In the genomic region with DNA sequence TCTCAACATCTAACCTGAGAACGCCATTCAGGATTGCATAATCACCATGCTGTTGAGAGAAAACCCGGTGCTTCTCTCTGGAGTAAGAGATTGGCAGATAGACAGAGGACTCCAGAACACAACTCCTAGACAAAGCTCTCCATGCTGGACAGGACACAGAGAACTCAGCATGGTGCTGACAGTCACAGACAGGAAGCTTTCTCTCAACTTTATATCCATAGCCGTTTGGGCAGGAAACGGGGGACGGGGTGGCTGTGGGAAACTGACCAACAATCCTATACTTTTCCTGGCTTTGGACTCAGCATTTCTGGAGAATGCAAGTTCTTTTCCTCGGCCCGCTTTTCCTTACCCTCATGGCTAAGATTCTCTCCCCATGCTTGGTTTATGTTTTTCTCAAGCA, we compare ENCODE assay signal across 13 mouse cellular contexts. TPM values are rescaled to one million over a fixed set of nuclear protein-coding genes. Genes with fewer than 3 reads are reported as not detected.
DNase-seq lines count a peak whose midpoint lies in the region; ATAC-seq and TF ChIP-seq lines count a peak whose summit lies in the region.
"Had no signal": no experiment of that assay in that cellular context is flagged by ENCODE, and none has a peak within 500 bp of the region (broad histone marks: within the 10 kb centered on the region; RNA-seq: fewer than 3 reads in every experiment).

No protein-coding gene starts in this region.

- no peak overlapping the region for H3K4me2 ChIP-seq in embryonic facial prominence, embryonic 12.5 days (replicated peaks)
- no peak overlapping the region for H3K4me2 ChIP-seq in hindbrain, embryonic 13.5 days
- H3K4me2 ChIP-seq in hindbrain, embryonic 16.5 days (ENCODE audit: low read length), result no peak overlapping the region
- no peak overlapping the region for H3K4me2 ChIP-seq in lung, embryonic 15.5 days

- H3K27me3 ChIP-seq in embryonic facial prominence, embryonic 12.5 days, result no peaks in the 10 kb centered on the region
- H3K27me3 ChIP-seq in embryonic facial prominence, embryonic 10.5 days (replicated peaks; ENCODE audit: low read depth, poor library complexity, severe bottlenecking), result no peaks in the 10 kb centered on the region
- no peaks in the 10 kb centered on the region for H3K27me3 ChIP-seq in hindbrain, embryonic 13.5 days
- no peaks in the 10 kb centered on the region for H3K27me3 ChIP-seq in hindbrain, embryonic 16.5 days (replicated peaks; ENCODE audit: control insufficient read depth, insufficient read depth, low read length)
- H3K27me3 ChIP-seq in lung, embryonic 15.5 days, result no peaks in the 10 kb centered on the region

- H3K9me3 ChIP-seq in embryonic facial prominence, embryonic 12.5 days, result no peaks in the 10 kb centered on the region
- no peaks in the 10 kb centered on the region for H3K9me3 ChIP-seq in embryonic facial prominence, embryonic 10.5 days
- H3K9me3 ChIP-seq in hindbrain, embryonic 13.5 days, result no peaks in the 10 kb centered on the region
- H3K9me3 ChIP-seq in hindbrain, embryonic 16.5 days (ENCODE audit: control insufficient read depth, low read length), result no peaks in the 10 kb centered on the region
- no peaks in the 10 kb centered on the region for H3K9me3 ChIP-seq in lung, embryonic 15.5 days
- H3K9me3 ChIP-seq: G1E had no signal

- peaks cover 3% of the 10 kb centered on the region; the same call in 1 of the 2 replicates for H3K36me3 ChIP-seq in embryonic facial prominence, embryonic 12.5 days
- peaks cover 42% of the 10 kb centered on the region for H3K36me3 ChIP-seq in embryonic facial prominence, embryonic 10.5 days (replicated peaks)
- 0 out of 2 replicates have a peak, but pooled peaks cover 3% of the 10 kb centered on the region for H3K36me3 ChIP-seq in hindbrain, embryonic 13.5 days
- no peaks in the 10 kb centered on the region for H3K36me3 ChIP-seq in hindbrain, embryonic 16.5 days (ENCODE audit: control insufficient read depth, insufficient read depth, low read length)
- no peaks in the 10 kb centered on the region for H3K36me3 ChIP-seq in lung, embryonic 15.5 days

- TF ChIP-seq POLR2A in lung, adult 2 months (IDR thresholded peaks at IDR 0.05; ENCODE audit: borderline replicate concordance, extremely low read depth, low read depth, low read length), result no peak

- H3K9ac ChIP-seq in embryonic facial prominence, embryonic 12.5 days, result no peak overlapping the region
- H3K9ac ChIP-seq in hindbrain, embryonic 13.5 days, result no peak overlapping the region
- H3K9ac ChIP-seq in hindbrain, embryonic 16.5 days (ENCODE audit: low read depth, low read length), result no peak overlapping the region
- H3K9ac ChIP-seq in lung, embryonic 15.5 days, result no peak overlapping the region
- H3K9ac ChIP-seq: liver, embryonic 14.5 days had no signal

- 0 out of 2 replicates have a peak overlapping the region, but pooled peaks have one; percentile 17 for H3K27ac ChIP-seq in embryonic facial prominence, embryonic 12.5 days
- H3K27ac ChIP-seq in embryonic facial prominence, embryonic 10.5 days (replicated peaks), result no peak overlapping the region; the same call in 1 of the 2 replicates
- peak overlapping the region; percentile 61; the same call in 1 of the 2 replicates for H3K27ac ChIP-seq in hindbrain, embryonic 13.5 days
- H3K27ac ChIP-seq in hindbrain, embryonic 16.5 days (ENCODE audit: low read depth, low read length), result no peak overlapping the region
- peak overlapping the region; percentile 59 for H3K27ac ChIP-seq in lung, embryonic 15.5 days
- H3K27ac ChIP-seq: liver, embryonic 14.5 days had no signal

- WGBS in embryonic facial prominence, embryonic 12.5 days, result 76% methylated on average over 7 of the region's 7 CpGs
- 84% methylated on average over 7 of the region's 7 CpGs for WGBS in embryonic facial prominence, embryonic 10.5 days
- WGBS in hindbrain, embryonic 13.5 days, result 79% methylated on average over 7 of the region's 7 CpGs
- 68% methylated on average over 7 of the region's 7 CpGs for WGBS in hindbrain, embryonic 16.5 days
- WGBS in lung, embryonic 15.5 days, result 70% methylated on average over 7 of the region's 7 CpGs
- 39% methylated on average over 7 of the region's 7 CpGs for WGBS in lung, adult 2 months

- DNase-seq in embryonic facial prominence, embryonic 10.5 days (ENCODE audit: low spot score), result no peak
- DNase-seq in lung, adult 2 months, result no peak
- peak; percentile 22 for DNase-seq in lung, postnatal 36 days
- DNase-seq in gastrocnemius, adult 8-10 months (ENCODE audit: low spot score in 2 of 2), result no peak
- DNase-seq: embryo, embryonic 11 days; layer of hippocampus, adult 9-11 months had no signal

- ATAC-seq in embryonic facial prominence, embryonic 12.5 days (ENCODE audit: insufficient number of reproducible peaks, insufficient read depth, low FRiP score, low TSS enrichment), result no peak
- ATAC-seq in hindbrain, embryonic 13.5 days (ENCODE audit: low FRiP score), result no peak
- ATAC-seq in hindbrain, embryonic 16.5 days, result no peak
- ATAC-seq in lung, embryonic 15.5 days (ENCODE audit: borderline replicate concordance, extremely low read depth, low FRiP score, low TSS enrichment), result no peak

- no peak overlapping the region for H3K4me3 ChIP-seq in embryonic facial prominence, embryonic 12.5 days
- H3K4me3 ChIP-seq in embryonic facial prominence, embryonic 10.5 days, result no peak overlapping the region
- no peak overlapping the region for H3K4me3 ChIP-seq in hindbrain, embryonic 13.5 days
- no peak overlapping the region for H3K4me3 ChIP-seq in hindbrain, embryonic 16.5 days (ENCODE audit: low read length)
- no peak overlapping the region for H3K4me3 ChIP-seq in lung, embryonic 15.5 days
- no peak overlapping the region for H3K4me3 ChIP-seq in lung, adult 2 months (replicated peaks; ENCODE audit: extremely low read depth, low read depth, low read length)
- H3K4me3 ChIP-seq: myocyte had no signal

- no peak for TF ChIP-seq CTCF in lung, adult 2 months (IDR thresholded peaks at IDR 0.05; ENCODE audit: insufficient read depth, low read length)

- 0 out of 2 replicates have a peak, but pooled peaks cover 3% of the 10 kb centered on the region for H3K4me1 ChIP-seq in embryonic facial prominence, embryonic 12.5 days
- H3K4me1 ChIP-seq in embryonic facial prominence, embryonic 10.5 days, result peaks cover 20% of the 10 kb centered on the region
- H3K4me1 ChIP-seq in hindbrain, embryonic 13.5 days (replicated peaks), result peaks cover 7% of the 10 kb centered on the region; the same call in 1 of the 2 replicates
- no peaks in the 10 kb centered on the region for H3K4me1 ChIP-seq in hindbrain, embryonic 16.5 days (ENCODE audit: control insufficient read depth, insufficient read depth, low read depth, low read length)
- H3K4me1 ChIP-seq in lung, embryonic 15.5 days, result peaks cover 7% of the 10 kb centered on the region; the same call in 1 of the 2 replicates
- peaks cover 9% of the 10 kb centered on the region; the same call in 1 of the 2 replicates for H3K4me1 ChIP-seq in lung, adult 2 months (ENCODE audit: control insufficient read depth, insufficient read depth, low read length)

RNA-seq across cellular contexts. Expression of a gene that starts 51.8 kb away (rescaled TPM):
- polyA plus RNA-seq in embryonic facial prominence, embryonic 12.5 days (2016; fragmentation: Nextera tagmentation; extraction: Ambion mirVana), result 235 and 250 TPM in 2 replicates
- polyA plus RNA-seq in embryonic facial prominence, embryonic 10.5 days (2016; fragmentation: Nextera tagmentation; extraction: Ambion mirVana), result 225 and 237 TPM in 2 replicates
- polyA plus RNA-seq in hindbrain, embryonic 13.5 days (2015; fragmentation: Nextera tagmentation; extraction: Ambion mirVana), result 196 and 199 TPM in 2 replicates
- 202 and 210 TPM in 2 replicates for polyA plus RNA-seq in hindbrain, embryonic 16.5 days (2015; fragmentation: Nextera tagmentation; extraction: Ambion mirVana)
- polyA plus RNA-seq in lung, embryonic 15.5 days (2015; fragmentation: Nextera tagmentation; extraction: Ambion mirVana), result 195 and 203 TPM in 2 replicates
- polyA plus RNA-seq in lung, adult 2 months (2012; rRNA removed), result 3.6 and 7.9 TPM in 2 replicates
- total RNA-seq in gastrocnemius, adult 8-10 months (2022), result 10 to 100 TPM; 11.7 to 17.6 (median 14.7) TPM

RNA-seq across cellular contexts. Expression of a gene that starts 58.6 kb away (rescaled TPM):
- 40.0 and 41.1 TPM in 2 replicates for polyA plus RNA-seq in embryonic facial prominence, embryonic 12.5 days (2016; fragmentation: Nextera tagmentation; extraction: Ambion mirVana)
- 61.1 and 62.4 TPM in 2 replicates for polyA plus RNA-seq in embryonic facial prominence, embryonic 10.5 days (2016; fragmentation: Nextera tagmentation; extraction: Ambion mirVana)
- 55.4 and 55.6 TPM in 2 replicates for polyA plus RNA-seq in hindbrain, embryonic 13.5 days (2015; fragmentation: Nextera tagmentation; extraction: Ambion mirVana)
- 37.6 and 50.0 TPM in 2 replicates for polyA plus RNA-seq in hindbrain, embryonic 16.5 days (2015; fragmentation: Nextera tagmentation; extraction: Ambion mirVana)
- polyA plus RNA-seq in lung, embryonic 15.5 days (2015; fragmentation: Nextera tagmentation; extraction: Ambion mirVana), result 40.7 and 42.6 TPM in 2 replicates
- polyA plus RNA-seq in lung, adult 2 months (2012; rRNA removed), result 81.4 and 87.7 TPM in 2 replicates
- 10 to 100 TPM; 10.7 to 11.1 (median 10.8) TPM for total RNA-seq in gastrocnemius, adult 8-10 months (2022)

Comparison
In these comparisons a context has a peak if more than half of its experiments do, and no peak if none do; other contexts are left out.
1. H3K27ac ChIP-seq: peak in embryonic facial prominence, embryonic 12.5 days (single experiment), hindbrain, embryonic 13.5 days (single experiment) and lung, embryonic 15.5 days (single experiment); none in embryonic facial prominence, embryonic 10.5 days (single experiment) and hindbrain, embryonic 16.5 days (single experiment).
2. RNA of a gene that starts 51.8 kb away (polyA plus RNA-seq): 235 to 250 TPM in embryonic facial prominence, embryonic 12.5 days, 225 to 237 TPM in embryonic facial prominence, embryonic 10.5 days, 202 to 210 TPM in hindbrain, embryonic 16.5 days, 195 to 203 TPM in lung, embryonic 15.5 days and 196 to 199 TPM in hindbrain, embryonic 13.5 days; 3.6 to 7.9 TPM in lung, adult 2 months; every median in the first group is over 10 times any median in the second.